Mouse (Mus musculus) ovary, postnatal 36 days (tissue): ENCODE measurements around the gene Tpra1.

Experiments used
- DNase-seq: peaks from one replicate; pipeline ENCODE4 v3.0.0; 2022; ENCODE audit warnings: low spot score, mixed read lengths

The Tpra1 gene

DNA sequence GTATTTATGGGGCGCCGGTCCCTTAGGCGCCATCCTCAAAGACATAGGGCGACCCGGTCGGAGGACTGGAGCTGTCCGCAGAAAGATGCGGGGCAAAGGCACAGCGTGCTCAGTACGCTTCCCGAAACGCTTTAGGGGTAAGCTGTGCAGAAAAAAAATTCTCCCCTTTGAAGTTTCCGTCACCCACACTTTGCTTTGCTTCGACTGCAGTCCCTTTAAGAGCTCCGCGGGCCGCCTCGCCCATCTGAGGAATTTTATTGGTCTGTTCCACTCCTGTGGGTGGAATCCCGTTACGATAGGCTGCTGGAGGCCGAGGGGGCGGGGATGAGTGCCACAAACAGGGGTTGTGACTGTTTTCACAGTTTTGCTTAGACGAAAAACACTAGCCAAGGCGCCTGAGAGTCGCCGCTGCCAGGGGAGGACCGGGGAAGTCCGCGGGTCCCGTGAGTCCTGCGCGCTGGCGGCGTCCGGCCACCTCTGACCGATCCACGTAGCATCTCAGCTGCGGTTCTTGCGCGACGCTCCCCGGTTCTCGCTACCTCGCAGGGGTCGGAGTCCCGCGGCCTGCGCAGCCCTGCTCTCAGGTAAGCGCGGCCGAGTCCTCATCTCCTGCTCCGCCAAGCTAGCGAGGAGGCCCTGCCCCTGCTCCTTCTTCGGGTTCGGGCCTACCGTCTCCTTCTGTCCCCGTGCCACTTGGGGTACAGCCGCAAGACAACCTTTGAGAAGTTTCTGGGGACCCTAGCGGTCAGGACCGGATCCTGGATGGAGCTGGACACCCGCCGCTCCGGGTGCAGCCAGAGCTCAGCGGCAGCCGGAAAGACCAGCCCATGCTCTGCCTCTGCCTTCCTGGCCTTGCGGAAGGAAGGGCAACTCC is at the start of gene Tpra1:
Tpra1 (plus strand) TSS at position 305 of the 874 bp plus-strand sequence.
- peak; percentile 92 for DNase-seq

DNA sequence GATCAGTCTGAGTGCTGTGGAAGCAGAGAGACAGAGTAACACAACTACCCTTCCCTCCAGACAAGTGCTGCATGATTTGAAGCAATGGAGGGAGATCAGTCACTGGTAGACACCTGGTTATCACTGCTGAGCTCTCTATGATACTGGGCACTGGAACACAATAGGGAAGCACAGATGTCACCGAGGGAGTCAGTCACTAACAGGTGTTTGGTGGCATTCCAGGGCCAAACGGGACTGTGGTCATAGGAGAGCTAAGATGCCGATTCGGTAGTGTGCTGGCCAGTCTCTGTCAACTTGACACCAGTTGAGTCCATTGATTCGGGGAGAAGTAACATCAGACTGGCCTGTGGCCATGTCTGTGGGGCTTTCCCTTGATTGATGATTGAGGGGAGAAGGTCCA is 47.5 kb upstream of the Tpra1 start:
- no peak for DNase-seq

DNA sequence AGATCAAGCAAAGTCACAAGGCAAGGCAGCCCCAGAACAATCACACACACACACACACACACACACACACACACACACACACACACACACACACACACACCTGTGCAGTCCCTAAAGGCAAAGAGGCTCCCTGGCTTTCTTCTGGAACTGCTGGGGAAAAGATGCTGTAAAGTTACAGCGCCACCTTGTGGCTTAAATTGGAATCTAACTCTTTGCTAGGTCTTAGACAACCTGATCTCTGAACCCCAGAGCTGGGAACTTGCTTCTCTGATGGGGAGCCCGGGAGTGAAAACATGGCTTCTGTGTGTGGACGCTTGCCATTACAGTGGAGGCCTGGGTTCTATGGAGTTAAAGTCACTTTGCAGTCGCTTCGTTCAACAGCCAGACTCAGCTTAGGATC is 46.4 kb upstream of the Tpra1 start:
- DNase-seq, result no peak

DNA sequence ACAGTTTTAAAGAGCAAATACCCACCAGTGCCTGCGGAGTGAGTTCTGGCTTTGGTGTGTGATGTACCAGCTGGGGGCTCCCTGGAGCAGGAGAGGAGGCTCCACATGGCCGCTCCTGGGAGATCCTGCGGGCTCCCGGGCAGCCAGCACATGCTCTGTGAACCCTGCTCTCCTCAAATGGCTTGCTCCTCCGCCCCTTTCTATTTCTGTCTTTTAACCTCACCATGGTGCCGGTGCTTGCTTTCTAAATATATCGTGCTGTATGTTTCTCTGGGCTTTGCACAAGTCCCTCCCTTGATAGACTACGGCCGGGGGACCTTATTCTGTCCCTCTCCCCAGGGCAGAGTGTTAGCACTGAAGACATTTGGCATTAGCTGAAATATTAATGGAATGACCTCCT is 44.8 kb upstream of the Tpra1 start:
- DNase-seq, result no peak

DNA sequence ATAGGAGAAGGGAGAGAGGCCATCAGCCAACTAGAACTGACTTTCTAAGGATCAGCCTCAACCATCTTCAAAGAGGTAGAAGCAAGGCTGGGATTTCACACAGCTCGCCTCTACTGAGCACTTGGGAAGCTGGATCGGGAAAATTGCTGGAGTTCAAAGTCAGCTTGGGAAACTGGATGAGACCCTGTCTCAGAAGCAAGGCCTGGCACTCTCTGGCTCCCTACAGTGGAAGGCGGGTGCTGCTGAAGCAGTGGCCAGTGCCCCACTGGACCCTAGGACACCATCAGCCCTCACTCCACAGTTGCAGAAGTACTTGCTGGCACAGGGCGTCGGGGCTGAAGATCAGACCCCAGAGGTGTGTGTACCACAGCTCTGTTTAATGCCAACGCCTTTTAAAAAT is 44.2 kb upstream of the Tpra1 start:
- no peak for DNase-seq

GRCm38 (mm10) chr6:88858341-88858740 is 43.7 kb upstream of the Tpra1 start:
- no peak for DNase-seq

- no peak for DNase-seq
These were observed 41.1 kb upstream of the Tpra1 start for GRCm38 (mm10) chr6:88860914-88861313.

- DNase-seq, result no peak
These were observed 36.3 kb upstream of the Tpra1 start for GRCm38 (mm10) chr6:88865704-88866103.

DNA sequence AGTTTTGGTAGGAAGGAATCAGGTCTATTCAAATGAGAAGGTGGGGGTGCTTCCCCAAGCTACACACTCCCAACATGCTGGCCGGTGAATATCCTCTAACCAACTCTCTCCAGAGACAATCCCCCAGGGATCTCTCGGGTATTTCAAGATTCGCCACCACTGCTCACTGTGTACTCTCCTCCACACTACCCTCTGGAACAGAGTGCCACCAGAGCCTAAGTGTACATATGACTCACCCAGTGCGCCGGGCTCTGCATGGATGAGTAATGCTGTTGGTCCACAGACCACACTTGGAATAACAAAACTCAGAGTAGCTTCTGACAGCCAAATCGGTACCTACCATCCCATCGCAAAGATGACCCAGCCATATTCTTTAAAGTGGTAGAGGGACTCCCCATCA is 32.6 kb upstream of the Tpra1 start:
- no peak for DNase-seq

- no peak for DNase-seq
These were observed 31.5 kb upstream of the Tpra1 start for GRCm38 (mm10) chr6:88870594-88870993.

- DNase-seq, result no peak
These were observed 30.5 kb upstream of the Tpra1 start for GRCm38 (mm10) chr6:88871546-88871945.

DNA sequence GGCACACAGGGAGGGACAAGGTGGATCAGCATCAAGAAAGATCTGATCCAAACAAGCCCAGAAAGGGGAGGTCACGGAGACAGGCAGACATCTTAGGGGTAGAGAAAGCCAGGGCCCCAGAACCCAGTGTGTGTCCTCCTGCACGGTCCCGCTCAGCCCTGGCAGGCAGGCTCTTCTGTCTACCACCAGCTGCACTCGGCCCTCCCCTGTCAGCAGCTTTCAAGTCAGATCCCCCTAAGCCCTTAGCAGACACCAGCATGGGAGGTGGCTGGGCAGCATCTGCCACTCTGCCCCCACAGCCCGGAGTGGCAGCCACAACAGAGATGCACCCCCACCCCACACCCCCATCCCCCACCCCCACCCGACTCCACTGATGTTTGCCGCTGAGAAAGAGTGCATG is 29.2 kb upstream of the Tpra1 start:
- no peak for DNase-seq

DNA sequence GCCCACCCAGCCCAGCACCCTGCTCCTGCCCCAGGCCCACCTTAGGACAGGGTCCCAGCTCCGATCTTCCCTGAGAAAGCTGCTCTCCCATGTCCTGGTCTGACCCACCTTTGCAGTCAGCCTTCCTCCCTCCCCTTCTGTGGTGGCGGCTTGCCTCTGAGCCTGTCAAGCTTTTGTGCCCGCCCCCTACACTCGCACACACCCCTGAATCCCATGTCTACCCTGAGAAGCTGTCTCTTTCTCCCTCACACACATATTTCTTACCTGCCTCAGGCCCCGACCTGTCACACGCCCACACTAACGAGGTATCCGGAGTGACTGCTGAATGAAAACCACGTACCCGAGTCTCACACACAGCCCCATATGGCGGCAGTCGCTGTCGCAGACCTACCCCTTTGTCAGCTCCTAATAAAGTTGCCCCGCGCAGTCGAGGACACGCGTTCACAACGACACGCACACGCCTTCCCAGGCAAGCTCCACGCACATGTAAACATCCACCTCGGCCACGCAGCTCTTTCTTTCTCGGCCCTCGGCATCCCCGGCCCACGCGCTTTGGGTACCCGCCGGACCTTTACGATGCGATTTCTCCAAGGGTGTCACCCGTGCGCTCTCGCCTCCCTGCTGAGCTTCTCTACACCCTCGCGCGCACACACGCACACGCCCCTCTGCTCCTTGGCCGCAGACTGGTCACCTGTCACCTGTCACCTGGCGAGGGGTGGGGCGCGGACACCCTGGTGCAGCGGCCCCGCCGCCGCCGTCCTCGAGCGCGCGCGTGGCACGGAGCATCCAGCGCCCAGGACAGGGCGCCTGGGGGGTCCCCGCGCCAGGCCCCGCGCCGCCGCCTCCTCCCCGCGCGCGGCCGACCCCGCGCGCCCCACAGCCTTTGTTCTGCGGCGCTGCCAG is 27.8 kb upstream of the Tpra1 start:
- DNase-seq, result no peak

DNA sequence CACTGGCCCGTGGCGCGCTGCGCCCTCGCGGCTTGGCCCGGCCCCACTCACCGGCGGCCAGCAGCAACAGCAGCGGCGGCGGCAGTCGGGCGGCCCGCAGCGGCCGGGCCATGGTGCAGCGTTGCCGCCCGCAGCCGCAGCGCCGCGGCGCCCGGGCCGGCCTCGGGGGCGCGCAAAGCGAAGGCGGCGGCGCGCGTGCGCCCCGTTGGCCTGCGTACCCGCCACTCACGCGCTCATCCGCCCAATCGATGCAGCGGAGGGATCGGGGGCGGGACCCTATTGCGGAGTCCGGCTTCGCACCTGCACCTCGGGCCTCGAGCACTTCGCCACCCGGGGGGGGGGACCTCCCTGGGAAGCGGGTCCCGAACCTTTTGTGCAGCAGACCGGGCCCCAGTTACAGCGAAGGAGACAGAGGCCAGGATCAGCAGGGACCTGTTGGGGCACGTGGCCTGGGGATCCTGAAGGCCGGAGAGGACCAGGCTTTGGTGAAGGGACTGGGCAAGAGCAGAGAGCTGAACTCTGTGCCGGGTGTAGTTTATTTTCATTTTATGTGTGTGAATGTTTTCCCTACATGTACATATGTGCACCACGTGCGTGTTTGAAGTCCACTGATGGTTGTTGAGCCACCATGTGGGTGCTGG is 27.1 kb upstream of the Tpra1 start, which contains the start of gene Podxl2:
Podxl2 (minus strand) TSS at position 177 of the 641 bp plus-strand sequence.
- DNase-seq, result peak; percentile 81

- DNase-seq, result no peak
These were observed 22.6 kb upstream of the Tpra1 start for GRCm38 (mm10) chr6:88879471-88879870.

DNA sequence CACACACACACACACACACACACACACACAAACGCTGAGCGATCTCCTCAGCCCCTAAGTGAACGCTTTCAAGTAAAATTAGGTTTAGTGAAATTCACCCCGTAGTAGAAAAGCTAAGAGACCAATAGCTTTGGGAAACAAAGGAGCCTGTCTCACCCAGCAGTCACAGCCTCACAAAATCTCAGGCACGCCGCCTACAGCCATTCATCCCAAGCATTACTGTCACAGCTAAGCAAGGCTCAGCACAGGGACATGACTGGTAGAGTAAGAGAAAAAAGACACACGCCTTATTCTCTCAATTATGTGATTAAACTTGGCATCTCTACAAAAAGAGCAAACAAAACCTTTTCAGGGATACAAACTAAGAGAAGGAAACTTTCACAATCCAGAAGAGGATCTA is 20.7 kb upstream of the Tpra1 start:
- DNase-seq, result no peak

GRCm38 (mm10) chr6:88884195-88884594 is 17.9 kb upstream of the Tpra1 start:
- no peak for DNase-seq

GRCm38 (mm10) chr6:88884690-88885089 is 17.4 kb upstream of the Tpra1 start:
- DNase-seq, result no peak

DNA sequence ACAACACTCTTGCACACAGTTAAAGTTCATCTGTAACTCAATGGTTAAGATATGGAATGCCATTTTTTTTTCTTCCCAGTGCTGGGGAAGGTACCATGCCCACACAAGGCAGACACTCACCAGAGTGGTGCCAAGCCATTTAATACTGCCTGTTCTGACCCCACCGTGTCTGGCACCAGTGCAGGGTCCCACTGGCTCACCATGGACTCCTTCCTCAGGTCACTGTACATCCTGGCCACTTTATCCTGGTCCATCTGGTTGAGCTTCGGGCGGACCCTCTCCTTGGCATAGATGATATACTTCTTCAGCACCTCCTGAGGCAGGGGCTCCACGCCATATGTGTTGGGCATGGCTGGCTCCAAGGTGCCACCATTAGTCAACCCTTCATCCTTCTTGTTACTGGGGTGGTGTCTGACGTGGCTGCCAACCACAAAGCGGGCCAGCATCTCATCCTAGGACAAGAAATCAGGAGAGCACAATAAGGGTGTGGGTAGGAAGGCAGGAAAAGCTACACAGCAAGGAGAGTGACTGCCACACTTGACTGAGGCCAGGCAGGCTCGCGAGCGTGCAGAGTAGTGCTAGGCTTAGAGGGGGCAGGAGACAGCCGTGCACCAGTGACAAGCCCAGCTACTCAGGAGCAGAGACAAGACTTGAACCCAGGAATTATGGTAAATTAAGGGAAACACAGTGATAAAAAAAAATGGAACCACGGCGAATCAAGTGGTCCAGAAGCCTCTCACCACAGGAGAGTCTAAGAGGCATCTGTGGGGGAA is 16.2 kb upstream of the Tpra1 start:
- no peak for DNase-seq

- no peak for DNase-seq
These were observed 15.6 kb upstream of the Tpra1 start for GRCm38 (mm10) chr6:88886417-88886967.

- no peak for DNase-seq
These were observed 12.5 kb upstream of the Tpra1 start for GRCm38 (mm10) chr6:88889410-88890042.
